Mouse (Mus musculus) kidney, embryonic 14.5 days (tissue): ENCODE measurements around the gene Bcl11a. TPM values are rescaled to one million over a fixed set of nuclear protein-coding genes. Genes with fewer than 3 reads are reported as not detected.

Experiments
- ATAC-seq: fragments of 200-750 bp; cut with Nextera tagmentation; 2 replicates; pipeline ENCODE4 v1.8.0; 2017; ENCODE audit warnings: moderate number of reproducible peaks, mild to moderate bottlenecking, moderate TSS enrichment, moderate library complexity; ENCODE audit not compliant: low FRiP score, low TSS enrichment
- H3K27ac ChIP-seq: fragments of 300-500 bp; sonication (generic); 2 replicates; pipeline ENCODE4 v1.5.1; 2014; ENCODE audit warnings: low read depth, mild to moderate bottlenecking, low read length, moderate library complexity, mixed read lengths
- H3K27me3 ChIP-seq: fragments of 300-500 bp; sonication (generic); 2 replicates; pipeline ENCODE4 v1.6.1; 2014; ENCODE audit warnings: mild to moderate bottlenecking, low read length; ENCODE audit not compliant: control insufficient read depth, insufficient read depth
- H3K36me3 ChIP-seq: fragments of 300-500 bp; sonication (generic); 2 replicates; pipeline ENCODE4 v1.6.1; 2014; ENCODE audit warnings: low read length, mixed read lengths; ENCODE audit not compliant: control insufficient read depth, insufficient read depth
- H3K4me1 ChIP-seq: fragments of 300-500 bp; sonication (generic); 2 replicates; pipeline ENCODE4 v1.6.1; 2014; ENCODE audit warnings: low read length, mixed read lengths; ENCODE audit not compliant: control insufficient read depth, insufficient read depth
- H3K4me2 ChIP-seq: fragments of 300-500 bp; sonication (generic); replicated peaks from 2 replicates; pipeline ENCODE4 v1.6.1; 2014; ENCODE audit warnings: low read depth, mild to moderate bottlenecking, low read length
- H3K4me3 ChIP-seq: fragments of 300-500 bp; sonication (generic); 2 replicates; pipeline ENCODE4 v1.5.1; 2014; ENCODE audit warnings: mild to moderate bottlenecking, low read length
- H3K9ac ChIP-seq: fragments of 300-500 bp; sonication (generic); 2 replicates; pipeline ENCODE4 v1.6.1; 2014; ENCODE audit warnings: low read depth, mild to moderate bottlenecking, low read length, moderate library complexity
- H3K9me3 ChIP-seq: fragments of 300-500 bp; sonication (generic); 2 replicates; pipeline ENCODE4 v1.6.1; 2016; ENCODE audit warnings: low read length; ENCODE audit not compliant: control insufficient read depth
- WGBS: fragments of 180-500 bp; shearing (Covaris S2); extraction: QIAGEN DNeasy Blood & Tissue Kit; methylation state at CpG from one replicate; pipeline ENCODE4 v1.1.7; 2014; 5-methylcytosine and 5-hydroxymethylcytosine counted together
- polyA plus RNA-seq: library from polyadenylated mRNA; unstranded; fragments of >200 nt; fragmentation: Nextera tagmentation; extraction: Ambion mirVana; gene quantifications from 2 replicates; pipeline ENCODE4 v1.2.1, GENCODE M21; 2014

The Bcl11a gene
- polyA plus RNA-seq, 1 experiment from 2014 or later, result 2.8 TPM

DNA sequence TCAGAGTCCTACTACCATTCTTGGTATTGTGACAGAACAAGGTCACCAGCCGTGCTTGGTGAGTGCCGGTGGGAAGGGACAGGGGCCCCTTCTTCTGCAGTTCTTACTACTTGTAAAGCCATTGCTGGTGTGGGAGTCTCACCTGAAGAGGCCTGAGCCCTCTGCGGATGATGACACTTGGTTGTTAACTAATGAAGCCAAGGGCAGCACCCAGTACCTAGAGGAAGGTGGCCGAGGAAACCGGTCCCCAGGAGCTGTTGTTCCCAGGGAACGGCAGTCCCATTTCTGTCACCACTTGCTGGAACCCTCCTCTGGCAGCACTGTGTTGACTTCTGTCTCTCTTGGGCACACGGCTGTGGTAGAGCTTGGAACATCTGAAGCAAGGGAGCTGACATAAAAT lies 105.6 kb downstream of the Bcl11a start:
- 90% methylated on average over 7 of the region's 7 CpGs for WGBS
- ATAC-seq, result no peak

DNA sequence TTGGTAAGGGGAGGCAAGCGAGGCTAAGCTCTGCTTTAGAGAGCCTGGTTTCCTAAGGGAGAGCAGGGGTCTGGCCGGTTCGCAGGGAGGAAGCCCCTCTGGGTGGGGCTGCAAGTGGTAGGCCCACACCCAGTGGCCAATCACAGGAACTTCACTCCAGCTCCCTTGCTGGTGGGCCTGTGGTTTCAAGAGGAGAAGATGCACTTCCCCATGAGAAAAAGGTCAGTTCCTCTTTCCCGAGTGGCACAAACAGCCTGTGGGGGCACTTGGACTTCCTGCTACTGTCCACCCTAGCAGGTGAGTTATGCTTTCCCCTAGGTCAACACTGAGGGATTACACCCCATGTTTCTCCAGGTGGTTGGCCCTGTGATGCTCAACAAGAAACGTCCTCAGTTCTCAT lies 107.1 kb downstream of the Bcl11a start:
- 0 out of 2 replicates have a peak, but pooled peaks cover 3% of the 10 kb centered on the region for H3K4me1 ChIP-seq
- H3K36me3 ChIP-seq, result no peaks in the 10 kb centered on the region
- no peak for ATAC-seq
- no peaks in the 10 kb centered on the region for H3K27me3 ChIP-seq
- H3K9ac ChIP-seq, result no peak overlapping the region
- H3K27ac ChIP-seq, result no peak overlapping the region
- no peaks in the 10 kb centered on the region for H3K9me3 ChIP-seq
- no peak overlapping the region for H3K4me3 ChIP-seq
- WGBS, result 62% methylated on average over 5 of the region's 5 CpGs
- H3K4me2 ChIP-seq, result no peak overlapping the region

More for the DNA sequence above, 105.6 kb downstream of the Bcl11a start:
- H3K27me3 ChIP-seq, result no peaks in the 10 kb centered on the region
- no peaks in the 10 kb centered on the region for H3K36me3 ChIP-seq
- H3K9ac ChIP-seq, result no peak overlapping the region
- H3K9me3 ChIP-seq, result no peaks in the 10 kb centered on the region
- no peak overlapping the region for H3K27ac ChIP-seq
- H3K4me1 ChIP-seq, result no peaks in the 10 kb centered on the region
- no peak overlapping the region for H3K4me2 ChIP-seq
- no peak overlapping the region for H3K4me3 ChIP-seq

DNA sequence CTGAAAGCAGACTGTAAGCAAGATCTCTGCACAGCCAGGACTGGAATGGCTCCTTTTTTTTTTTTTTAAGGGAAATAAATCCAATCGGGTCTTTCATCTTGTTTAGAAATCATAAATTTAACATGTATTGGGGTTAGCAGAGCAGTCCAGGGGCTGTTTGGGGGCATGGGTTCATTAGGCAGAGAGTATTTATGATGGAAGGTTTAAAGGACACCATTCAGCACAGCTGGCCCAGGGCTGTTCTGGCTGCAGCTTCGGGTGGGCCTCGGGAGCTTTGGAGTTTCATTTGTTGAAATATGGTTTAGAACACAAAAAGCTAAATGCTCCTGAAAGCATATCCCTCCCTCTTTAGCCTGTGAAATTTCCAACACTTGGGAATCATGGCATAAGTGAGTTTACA lies 112.6 kb downstream of the Bcl11a start:
- 0 out of 2 replicates have a peak, but pooled peaks cover 6% of the 10 kb centered on the region for H3K4me1 ChIP-seq
- H3K4me2 ChIP-seq, result no peak overlapping the region
- H3K27me3 ChIP-seq, result no peaks in the 10 kb centered on the region
- H3K4me3 ChIP-seq, result no peak overlapping the region
- H3K9me3 ChIP-seq, result no peaks in the 10 kb centered on the region
- H3K36me3 ChIP-seq, result no peaks in the 10 kb centered on the region
- H3K9ac ChIP-seq, result no peak overlapping the region
- H3K27ac ChIP-seq, result no peak overlapping the region
- peak; percentile 88 for ATAC-seq
- 21% methylated on average over 3 of the region's 3 CpGs for WGBS

DNA sequence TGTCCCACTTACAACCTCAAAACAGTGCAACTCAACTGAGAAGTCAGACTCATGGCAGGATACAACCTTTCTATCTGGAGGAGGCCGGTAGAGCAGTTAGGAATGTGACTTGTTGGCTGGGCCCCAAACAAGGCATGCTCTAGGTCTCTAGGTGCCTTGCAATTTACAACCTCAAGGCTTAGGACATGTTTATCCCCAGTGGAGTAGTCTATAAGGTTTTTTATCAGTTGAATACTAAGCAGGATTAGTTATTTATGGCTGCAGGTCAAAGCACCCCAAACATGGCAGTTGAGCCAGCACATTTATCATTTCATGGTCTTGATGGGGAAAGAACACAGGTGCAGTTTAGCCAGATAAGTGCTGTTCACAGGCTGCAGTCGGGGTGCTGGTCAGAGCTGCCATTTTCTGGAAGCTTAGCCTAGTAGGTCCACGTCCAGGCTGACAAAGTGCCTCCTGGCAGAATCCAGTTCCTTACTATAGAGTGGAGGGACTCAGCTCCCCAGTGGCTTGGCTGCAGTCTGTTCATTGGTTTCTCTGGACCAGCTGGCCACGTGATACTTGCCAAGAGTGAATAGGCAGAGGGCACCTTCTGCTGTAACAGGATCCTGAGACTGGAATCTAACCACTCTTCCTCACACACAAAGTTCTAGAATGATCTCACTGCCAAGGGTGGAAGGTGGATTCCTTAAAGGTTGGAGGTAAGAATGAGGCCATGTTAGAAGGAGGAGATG lies 118.8 kb downstream of the Bcl11a start:
- Histone ChIP-seq H3K9ac (no peak overlapping the region), H3K4me2 (no peak overlapping the region), H3K27me3 (no peaks in the 10 kb centered on the region), H3K27ac (no peak overlapping the region), H3K36me3 (no peaks in the 10 kb centered on the region), H3K4me1 (no peaks in the 10 kb centered on the region), H3K9me3 (no peaks in the 10 kb centered on the region), H3K4me3 (no peak overlapping the region)
- 0 out of 2 replicates have a peak, but pooled peaks have one; percentile 15 for ATAC-seq
- 59% methylated on average over 4 of the region's 4 CpGs for WGBS

DNA sequence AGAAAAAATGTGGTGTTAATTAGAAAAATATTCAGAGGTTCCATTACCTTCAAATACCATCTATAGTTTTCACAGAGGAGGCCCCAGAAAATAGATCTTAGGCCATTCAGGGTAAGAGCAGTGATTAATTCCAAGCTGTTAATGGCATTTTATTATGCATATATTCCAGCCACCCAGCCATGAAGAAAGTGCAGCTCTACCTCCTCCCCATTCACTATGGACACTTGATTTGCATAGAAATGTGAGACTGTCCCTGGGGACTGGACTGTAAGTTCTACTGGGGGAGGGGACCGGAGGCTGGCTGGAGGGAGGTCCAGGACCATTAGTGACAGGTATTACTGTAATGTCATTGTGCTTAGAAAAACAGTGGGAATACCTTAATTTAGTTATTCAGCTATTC lies 119.6 kb downstream of the Bcl11a start:
- Histone ChIP-seq H3K9ac (no peak overlapping the region), H3K4me3 (no peak overlapping the region), H3K27me3 (no peaks in the 10 kb centered on the region), H3K27ac (no peak overlapping the region), H3K9me3 (no peaks in the 10 kb centered on the region), H3K36me3 (no peaks in the 10 kb centered on the region), H3K4me1 (no peaks in the 10 kb centered on the region), H3K4me2 (no peak overlapping the region)
- 48% methylated on average over 1 of the region's 1 CpGs for WGBS
- no peak for ATAC-seq

DNA sequence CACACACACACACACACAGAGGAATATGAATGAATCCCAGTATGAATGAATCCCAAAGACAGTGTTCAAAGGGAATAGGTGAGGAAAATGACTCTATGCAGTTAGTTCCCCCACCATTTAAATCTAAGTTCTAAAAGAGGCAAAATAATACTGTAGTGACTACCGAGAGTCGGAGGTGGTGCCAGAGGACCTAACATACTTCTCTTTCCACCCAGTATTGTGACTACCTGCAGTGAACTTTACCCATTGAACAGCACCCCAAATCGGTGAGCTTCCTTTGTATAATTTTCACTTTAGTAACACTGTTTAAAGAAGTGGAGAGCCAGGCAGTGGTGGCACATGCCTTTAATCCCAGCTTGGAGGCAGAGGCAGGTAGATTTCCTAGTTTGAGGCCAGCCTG lies 121.7 kb downstream of the Bcl11a start:
- 0 out of 2 replicates have a peak, but pooled peaks cover 6% of the 10 kb centered on the region for H3K4me1 ChIP-seq
- no peaks in the 10 kb centered on the region for H3K36me3 ChIP-seq
- H3K4me3 ChIP-seq, result no peak overlapping the region
- ATAC-seq, result no peak
- no peak overlapping the region for H3K4me2 ChIP-seq
- WGBS, result 88% methylated on average over 3 of the region's 3 CpGs
- no peaks in the 10 kb centered on the region for H3K27me3 ChIP-seq
- no peak overlapping the region for H3K27ac ChIP-seq
- no peak overlapping the region for H3K9ac ChIP-seq
- H3K9me3 ChIP-seq, result no peaks in the 10 kb centered on the region

DNA sequence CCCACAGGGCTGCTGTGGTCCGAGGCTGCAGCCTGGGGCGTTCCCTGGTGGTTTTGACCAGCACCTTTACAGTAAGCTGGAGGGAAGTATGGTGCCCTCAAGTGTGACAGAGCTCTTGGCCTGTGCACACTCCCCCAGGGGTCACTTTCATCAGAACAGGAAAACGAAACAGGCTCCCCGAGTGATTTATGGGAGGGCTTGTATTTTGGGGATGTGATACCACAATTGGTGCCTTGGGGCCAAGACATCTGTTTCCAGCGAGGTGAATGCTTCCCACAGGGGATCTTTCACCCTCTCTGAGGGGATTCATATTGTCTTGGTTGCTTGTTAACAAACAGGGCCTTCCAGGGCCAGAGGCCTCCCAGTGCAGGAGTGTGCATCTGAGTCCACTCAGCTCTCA lies 122.5 kb downstream of the Bcl11a start:
- Histone ChIP-seq H3K4me2 (no peak overlapping the region), H3K9me3 (no peaks in the 10 kb centered on the region), H3K36me3 (no peaks in the 10 kb centered on the region), H3K27me3 (no peaks in the 10 kb centered on the region), H3K9ac (no peak overlapping the region), H3K27ac (no peak overlapping the region), H3K4me3 (no peak overlapping the region), H3K4me1 (0 out of 2 replicates have a peak, but pooled peaks cover 6% of the 10 kb centered on the region)
- WGBS, result 21% methylated on average over 5 of the region's 5 CpGs
- ATAC-seq, result peak; percentile 74

DNA sequence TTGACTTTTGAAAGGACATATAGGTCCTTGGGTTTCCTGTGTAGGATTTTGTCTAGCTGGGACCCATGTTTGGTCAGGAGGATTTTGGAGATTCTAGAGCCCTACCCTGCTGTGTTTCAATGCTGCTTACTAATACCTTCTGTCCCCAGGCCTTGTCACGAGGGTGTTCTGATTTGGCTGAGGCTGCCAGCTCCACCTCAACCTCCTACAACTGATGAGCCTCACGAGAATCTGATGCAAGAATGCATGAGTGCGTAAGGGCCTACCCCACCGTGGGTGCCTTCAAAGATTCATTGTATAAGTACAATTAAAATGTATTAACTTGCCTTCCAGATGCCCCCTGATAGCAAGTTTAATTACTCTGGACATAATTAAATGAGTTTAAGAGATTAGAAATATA lies 123.4 kb downstream of the Bcl11a start:
- Histone ChIP-seq H3K9me3 (no peaks in the 10 kb centered on the region), H3K27ac (no peak overlapping the region), H3K4me1 (0 out of 2 replicates have a peak, but pooled peaks cover 6% of the 10 kb centered on the region), H3K36me3 (no peaks in the 10 kb centered on the region), H3K9ac (no peak overlapping the region), H3K4me2 (no peak overlapping the region), H3K27me3 (no peaks in the 10 kb centered on the region), H3K4me3 (no peak overlapping the region)
- no peak for ATAC-seq
- 86% methylated on average over 4 of the region's 4 CpGs for WGBS

DNA sequence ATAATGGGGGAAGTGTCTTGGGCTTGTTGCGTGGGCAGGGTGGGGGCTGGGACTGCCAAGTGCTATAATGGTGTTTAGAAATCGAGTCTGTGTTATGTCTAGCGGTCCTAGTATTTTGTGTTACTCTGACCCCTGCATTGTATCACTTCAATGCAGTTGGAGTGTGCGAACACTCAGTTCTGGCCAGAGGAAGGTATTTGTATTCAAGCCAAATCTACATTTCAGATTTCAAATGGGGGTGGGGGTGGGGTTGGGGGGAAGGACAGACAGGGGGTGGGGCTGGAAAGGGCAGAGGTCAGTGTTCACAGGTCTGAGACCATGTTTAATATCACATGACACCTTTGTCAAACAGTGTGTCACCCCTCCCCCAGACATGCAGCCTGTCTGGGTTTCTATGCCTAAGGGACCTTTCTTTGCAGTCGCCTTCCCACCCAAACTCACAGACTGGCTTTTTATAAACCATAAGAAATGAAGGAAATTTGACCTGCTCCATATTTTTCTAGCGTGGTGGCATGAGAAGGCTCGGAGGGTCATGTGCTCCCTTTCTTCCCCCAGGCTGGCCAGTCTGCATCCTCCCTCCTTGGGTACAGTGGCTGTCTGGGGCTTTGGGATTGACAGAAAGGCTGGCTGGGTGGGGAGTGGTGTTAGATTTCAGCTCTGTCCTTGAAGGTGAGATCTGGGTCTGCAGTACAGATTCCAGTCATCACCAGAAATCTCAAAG lies 124.9 kb downstream of the Bcl11a start:
- Histone ChIP-seq H3K4me2 (no peak overlapping the region), H3K4me3 (no peak overlapping the region), H3K27ac (no peak overlapping the region)

More for the DNA sequence above, 124.9 kb downstream of the Bcl11a start:
- Histone ChIP-seq H3K27me3 (no peaks in the 10 kb centered on the region), H3K9ac (no peak overlapping the region), H3K4me1 (0 out of 2 replicates have a peak, but pooled peaks cover 6% of the 10 kb centered on the region), H3K36me3 (no peaks in the 10 kb centered on the region), H3K9me3 (no peaks in the 10 kb centered on the region)
- ATAC-seq, result peak; percentile 48; the same call in 1 of the 2 replicates
- WGBS, result 26% methylated on average over 7 of the region's 7 CpGs
